Mouse (Mus musculus): ENCODE data around the gene Avl9. TPM values are rescaled to one million over a fixed set of nuclear protein-coding genes. Genes with fewer than 3 reads are reported as not detected.

Avl9 gene
- polyA plus RNA-seq (2012; rRNA removed): 24.4 and 30.3 TPM in 2 replicates

DNA sequence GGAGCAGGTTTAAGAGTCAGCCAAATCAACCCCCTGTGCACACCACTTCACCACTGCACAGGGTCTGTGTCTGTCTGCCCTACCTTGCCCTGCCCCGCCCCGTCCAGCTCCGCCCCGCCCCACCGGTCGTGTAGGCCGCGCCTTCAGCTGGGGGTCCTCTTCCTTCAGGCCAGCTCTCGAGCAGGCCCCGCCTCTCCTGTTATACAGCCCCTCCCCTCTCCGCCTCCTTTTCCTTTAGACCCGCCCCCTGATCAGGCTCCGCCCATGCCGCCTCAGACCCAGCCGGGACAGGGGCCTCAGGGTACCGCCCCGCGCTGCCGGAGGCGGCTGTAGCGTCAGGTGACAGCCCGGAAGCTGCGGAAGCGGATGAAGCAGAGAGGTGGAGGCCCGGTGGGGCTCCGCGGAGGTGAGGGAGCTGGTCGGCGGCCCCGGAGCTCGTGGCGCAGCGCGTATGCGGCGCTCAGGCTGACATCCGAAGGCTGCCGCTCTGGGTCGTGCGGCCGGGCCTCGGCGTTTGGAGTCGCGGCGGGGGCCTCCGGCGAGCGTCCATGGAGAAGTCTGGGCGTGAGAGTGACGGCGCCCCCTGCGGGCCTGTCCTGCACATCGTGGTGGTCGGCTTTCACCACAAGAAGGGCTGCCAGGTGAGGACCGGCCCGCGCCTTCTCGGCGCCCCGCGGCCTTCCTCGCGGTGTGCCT, at the start of gene Avl9:
Gene Avl9 (plus strand): TSS at position 326 of the 696 bp plus-strand sequence.

GRCm38 (mm10) chr6:56703931-56704900, 10.5 kb upstream of the Avl9 start, which contains the start of gene Lsm5:
Gene Lsm5, minus strand, starts transcription at chr6:56704710.

DNA sequence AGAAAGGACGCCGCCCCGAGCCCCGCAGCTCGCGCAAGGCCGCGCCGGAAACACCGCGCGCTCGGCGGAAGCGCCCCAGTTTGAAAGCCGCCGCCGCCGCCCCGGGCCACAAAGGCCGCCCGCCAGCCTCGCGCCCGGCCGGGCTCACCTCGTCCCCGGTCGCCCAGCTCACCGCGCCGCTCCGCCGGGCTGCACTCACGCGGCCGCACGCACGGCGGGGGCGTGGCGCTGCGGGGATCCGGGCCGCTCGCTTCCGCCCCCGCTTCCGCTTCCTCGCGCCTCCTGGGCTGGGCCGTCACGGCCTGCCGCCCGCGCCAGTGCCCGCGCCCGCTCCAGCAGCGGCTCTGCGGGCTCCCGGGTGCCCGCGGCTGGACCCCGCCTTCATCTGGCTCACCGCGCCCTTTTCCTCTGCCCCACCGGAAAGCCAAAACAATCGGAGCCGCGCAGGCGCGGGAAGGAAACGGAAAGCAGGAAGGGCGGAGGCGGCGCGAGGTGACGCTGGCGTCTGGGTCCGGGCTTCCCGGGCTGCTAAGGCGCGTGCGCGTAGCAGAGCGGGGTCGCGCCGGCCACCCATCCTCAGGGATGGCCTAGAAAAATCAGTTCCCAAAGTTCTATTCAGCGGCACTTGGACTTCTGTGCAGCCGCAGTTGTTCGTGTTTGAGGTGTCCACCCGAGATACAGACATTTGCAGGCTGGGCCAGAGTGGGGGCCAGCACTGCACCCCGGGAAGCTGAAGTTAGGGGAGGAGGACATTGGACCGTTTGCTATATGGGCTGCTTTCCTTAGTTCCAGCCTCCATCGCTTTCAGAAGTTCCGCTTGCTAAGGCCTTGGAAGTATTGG, 82.8 kb downstream of the Avl9 start, which contains the start of gene Kbtbd2:
Gene Kbtbd2 (minus strand): TSS at position 503 of the 841 bp plus-strand sequence.

Other genes with a start within 250 kb of the Avl9 start
- 9.9 and 10.2 TPM in 2 replicates for gene Pde1c, start 145.8 kb upstream of the Avl9 start, polyA plus RNA-seq (2012; rRNA removed)
- 92.4 and 116 TPM in 2 replicates for gene Lsm5, start 10.2 kb upstream of the Avl9 start, polyA plus RNA-seq (2012; rRNA removed)
- 28.3 and 31.3 TPM in 2 replicates for gene Kbtbd2, start 82.9 kb downstream of the Avl9 start, polyA plus RNA-seq (2012; rRNA removed)
- 40.0 and 90.3 TPM in 2 replicates for gene Fkbp9, start 117.2 kb downstream of the Avl9 start, polyA plus RNA-seq (2012; rRNA removed)
- 48.3 and 50.6 TPM in 2 replicates for gene Nt5c3, start 209.0 kb downstream of the Avl9 start, polyA plus RNA-seq (2012; rRNA removed)
- gene Vmn1r4, start 209.1 kb downstream of the Avl9 start, polyA plus RNA-seq (2012; rRNA removed): 0.36 and 0.43 TPM in 2 replicates

All from central nervous system, embryonic 14 days (tissue).